Mouse (Mus musculus) heart, embryonic 15.5 days (tissue): ENCODE results near the gene Clasp1. TPM values are rescaled to one million over a fixed set of nuclear protein-coding genes. Genes with fewer than 3 reads are reported as not detected.

ENCODE experiments used
- ATAC-seq: fragments of 200-750 bp; cut with Nextera tagmentation; replicated peaks from 2 replicates; pipeline ENCODE4 v1.8.0; 2017; ENCODE audit warnings: low read depth, moderate TSS enrichment; ENCODE audit not compliant: insufficient number of reproducible peaks, insufficient read depth, low FRiP score
- H3K27ac ChIP-seq: fragments of 300-500 bp; sonication (generic); 2 replicates; pipeline ENCODE4 v1.5.1; 2015; ENCODE audit warnings: mild to moderate bottlenecking, inconsistent platforms
- H3K27me3 ChIP-seq: fragments of 300-500 bp; sonication (generic); 2 replicates; pipeline ENCODE4 v1.6.1; 2015; ENCODE audit warnings: inconsistent platforms
- H3K36me3 ChIP-seq: fragments of 300-500 bp; sonication (generic); 2 replicates; pipeline ENCODE4 v1.6.1; 2015; ENCODE audit warnings: mild to moderate bottlenecking, inconsistent platforms
- H3K4me1 ChIP-seq: fragments of 300-500 bp; sonication (generic); replicated peaks from 2 replicates; pipeline ENCODE4 v1.6.1; 2015; ENCODE audit warnings: inconsistent platforms
- H3K4me2 ChIP-seq: fragments of 300-500 bp; sonication (generic); 2 replicates; pipeline ENCODE4 v1.6.1; 2015; ENCODE audit warnings: inconsistent platforms, mild to moderate bottlenecking, moderate library complexity
- H3K4me3 ChIP-seq: fragments of 300-500 bp; sonication (generic); 2 replicates; pipeline ENCODE4 v1.5.1; 2015; ENCODE audit warnings: mild to moderate bottlenecking, inconsistent platforms
- H3K9ac ChIP-seq: fragments of 300-500 bp; sonication (generic); 2 replicates; pipeline ENCODE4 v1.6.1; 2015; ENCODE audit warnings: mild to moderate bottlenecking, inconsistent platforms
- H3K9me3 ChIP-seq: fragments of 300-500 bp; sonication (generic); replicated peaks from 2 replicates; pipeline ENCODE4 v1.6.1; 2016; ENCODE audit warnings: inconsistent platforms
- WGBS: fragments of 180-500 bp; shearing (Covaris S2); methylation state at CpG from one replicate; pipeline ENCODE4 v1.1.7; 2015; ENCODE audit warnings: mixed read lengths; 5-methylcytosine and 5-hydroxymethylcytosine counted together
- polyA plus RNA-seq: library from polyadenylated mRNA; unstranded; fragments of >200 nt; fragmentation: Nextera tagmentation; extraction: Ambion mirVana; gene quantifications from 2 replicates; pipeline ENCODE4 v1.2.1, GENCODE M21; 2015

Gene Clasp1
- polyA plus RNA-seq, 1 experiment from 2014 or later, result 91.1 TPM

- no peak for ATAC-seq
- H3K9me3 ChIP-seq, result no peaks in the 10 kb centered on the region
- H3K36me3 ChIP-seq, result no peaks in the 10 kb centered on the region
- 49% methylated on average over 8 of the region's 8 CpGs for WGBS
- peak overlapping the region; percentile 95 for H3K27ac ChIP-seq
- no peaks in the 10 kb centered on the region for H3K27me3 ChIP-seq
- peak overlapping the region; percentile 59; the same call in 1 of the 2 replicates for H3K4me2 ChIP-seq
- H3K9ac ChIP-seq, result no peak overlapping the region
- H3K4me1 ChIP-seq, result peaks cover 35% of the 10 kb centered on the region
- peak overlapping the region; percentile 58 for H3K4me3 ChIP-seq
Measured at GRCm38 (mm10) chr1:118480484-118481364, 91.9 kb downstream of the Clasp1 start.

DNA sequence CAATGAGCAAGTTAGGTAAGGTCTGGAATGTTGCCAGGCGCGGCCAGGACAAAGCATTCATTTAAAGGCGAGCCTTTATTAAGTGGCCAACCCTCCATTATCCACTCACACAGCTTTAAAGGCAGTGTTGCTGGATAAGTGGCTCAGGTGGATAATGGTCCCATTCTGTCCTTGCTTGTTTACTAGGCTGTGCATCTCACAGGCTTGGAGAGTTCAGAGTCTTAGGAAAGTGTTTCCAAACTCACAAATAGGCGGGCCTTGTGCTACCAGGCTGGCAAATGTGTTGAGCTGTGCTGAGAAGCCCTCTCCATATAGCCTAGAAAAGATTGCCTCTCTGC is 92.5 kb downstream of the Clasp1 start:
- Histone ChIP-seq H3K9ac (peak overlapping the region; percentile 69), H3K9me3 (no peaks in the 10 kb centered on the region), H3K4me1 (peaks cover 35% of the 10 kb centered on the region), H3K27me3 (no peaks in the 10 kb centered on the region), H3K27ac (peak overlapping the region; percentile 95), H3K4me3 (peak overlapping the region; percentile 58), H3K4me2 (peak overlapping the region; percentile 59), H3K36me3 (no peaks in the 10 kb centered on the region)
- ATAC-seq, result no peak; the same call in 1 of the 2 replicates
- WGBS, result 22% methylated on average over 4 of the region's 4 CpGs

GRCm38 (mm10) chr1:118481703-118482102 is 92.8 kb downstream of the Clasp1 start:
- H3K9me3 ChIP-seq, result no peaks in the 10 kb centered on the region

DNA sequence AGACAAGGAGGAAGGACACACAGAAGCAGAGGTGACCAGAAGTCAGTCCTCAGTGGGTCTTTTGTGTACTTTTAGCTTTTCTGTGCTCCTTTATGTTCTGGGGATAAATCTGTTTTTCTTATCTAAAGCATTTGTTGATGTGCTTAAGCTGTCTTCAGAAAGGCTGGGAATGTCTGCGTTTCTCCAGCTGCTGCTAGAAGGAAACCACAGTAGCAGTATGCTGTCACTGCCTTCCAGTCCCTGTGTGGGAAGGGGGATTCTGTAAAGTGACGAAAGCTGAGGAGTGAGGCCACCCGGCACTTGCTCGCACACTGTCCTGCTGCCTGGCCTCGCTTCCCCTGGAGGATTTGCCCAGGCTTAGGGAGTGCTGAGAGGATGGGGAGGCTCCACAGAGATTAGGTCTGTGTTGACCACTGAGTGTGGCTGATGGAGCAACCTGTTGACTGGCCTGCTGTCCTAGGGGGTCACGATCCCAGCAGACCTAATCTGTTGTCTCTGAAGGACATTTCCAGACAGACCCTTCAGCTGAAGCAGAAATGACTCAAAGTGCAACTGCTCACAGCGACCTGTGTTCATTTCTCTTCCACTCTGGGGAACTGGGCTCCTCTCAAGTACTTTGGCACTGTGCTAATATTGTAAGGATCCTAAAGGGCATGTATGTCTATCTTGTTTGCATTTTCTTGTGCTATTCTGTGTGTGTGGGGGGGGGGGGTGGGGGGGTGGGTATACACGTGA is 93.6 kb downstream of the Clasp1 start:
- Histone ChIP-seq H3K4me3 (peak overlapping the region; percentile 58), H3K9ac (peak overlapping the region; percentile 69), H3K4me2 (peak overlapping the region; percentile 59), H3K27ac (peak overlapping the region; percentile 95), H3K9me3 (no peaks in the 10 kb centered on the region), H3K36me3 (no peaks in the 10 kb centered on the region), H3K4me1 (peaks cover 39% of the 10 kb centered on the region), H3K27me3 (no peaks in the 10 kb centered on the region)
- 31% methylated on average over 8 of the region's 8 CpGs for WGBS
- no peak; the same call in 1 of the 2 replicates for ATAC-seq

More at GRCm38 (mm10) chr1:118481703-118482102, 92.8 kb downstream of the Clasp1 start:
- peaks cover 35% of the 10 kb centered on the region for H3K4me1 ChIP-seq
- H3K9ac ChIP-seq, result peak overlapping the region; percentile 69
- peak overlapping the region; percentile 58 for H3K4me3 ChIP-seq
- WGBS, result 37% methylated on average over 6 of the region's 6 CpGs
- ATAC-seq, result peak; percentile 15; the same call in 1 of the 2 replicates
- H3K36me3 ChIP-seq, result no peaks in the 10 kb centered on the region
- peak overlapping the region; percentile 59 for H3K4me2 ChIP-seq
- H3K27me3 ChIP-seq, result no peaks in the 10 kb centered on the region
- peak overlapping the region; percentile 95 for H3K27ac ChIP-seq

- H3K9ac ChIP-seq, result peak overlapping the region; percentile 69
- WGBS, result 49% methylated on average over 6 of the region's 6 CpGs
- peaks cover 37% of the 10 kb centered on the region for H3K4me1 ChIP-seq
- peak overlapping the region; percentile 95 for H3K27ac ChIP-seq
- H3K36me3 ChIP-seq, result no peaks in the 10 kb centered on the region
- no peaks in the 10 kb centered on the region for H3K9me3 ChIP-seq
- no peaks in the 10 kb centered on the region for H3K27me3 ChIP-seq
- H3K4me3 ChIP-seq, result peak overlapping the region; percentile 58
- no peak for ATAC-seq
- peak overlapping the region; percentile 59 for H3K4me2 ChIP-seq
Measured at GRCm38 (mm10) chr1:118483504-118484096, 94.7 kb downstream of the Clasp1 start.

DNA sequence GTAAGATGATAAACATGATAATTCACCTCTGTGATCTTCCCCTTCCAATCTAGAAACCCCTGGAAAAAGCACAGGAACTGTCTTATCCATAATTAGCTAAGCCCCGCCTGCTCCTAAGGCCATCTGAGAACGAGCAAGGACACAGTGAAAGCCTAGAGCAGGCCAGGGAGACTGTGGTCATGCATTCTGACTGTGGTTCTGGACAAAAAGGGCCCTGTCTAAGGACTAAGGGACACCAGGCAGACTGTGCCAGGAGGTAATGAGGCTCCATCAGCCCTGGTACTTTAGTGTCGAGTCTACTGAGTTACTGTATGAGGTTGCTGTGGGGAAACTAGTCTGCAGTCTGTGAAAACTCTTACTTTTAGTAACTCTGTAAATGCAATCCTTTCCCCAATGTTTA is 96.7 kb downstream of the Clasp1 start:
- 42% methylated on average over 3 of the region's 3 CpGs for WGBS
- Histone ChIP-seq H3K4me3 (no peak overlapping the region), H3K9ac (peak overlapping the region; percentile 69), H3K4me1 (peaks cover 30% of the 10 kb centered on the region), H3K4me2 (peak overlapping the region; percentile 59), H3K36me3 (no peaks in the 10 kb centered on the region), H3K9me3 (no peaks in the 10 kb centered on the region), H3K27me3 (no peaks in the 10 kb centered on the region), H3K27ac (peak overlapping the region; percentile 95)
- no peak for ATAC-seq

DNA sequence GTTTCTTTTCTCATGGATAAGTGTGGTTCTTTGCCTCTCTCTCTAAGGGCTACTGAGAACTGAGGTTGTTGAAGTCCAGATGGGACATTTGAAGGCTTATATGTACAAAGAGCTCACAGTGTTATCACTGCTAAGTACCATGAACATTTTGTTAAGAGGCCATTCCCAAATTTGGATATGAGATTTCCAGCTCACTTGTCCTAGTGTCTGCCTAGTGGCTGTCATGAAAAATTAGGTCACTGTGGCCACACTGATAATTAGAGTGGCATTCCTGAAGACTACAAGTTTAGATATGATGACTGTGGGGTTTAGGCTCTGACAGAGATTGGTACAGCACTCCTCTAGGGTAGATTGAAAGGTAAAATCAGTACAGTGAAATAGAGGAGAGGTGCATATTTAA is 97.2 kb downstream of the Clasp1 start:
- peak overlapping the region; percentile 59; the same call in 1 of the 2 replicates for H3K4me2 ChIP-seq
- no peaks in the 10 kb centered on the region for H3K27me3 ChIP-seq
- peaks cover 30% of the 10 kb centered on the region for H3K4me1 ChIP-seq
- no peak overlapping the region for H3K4me3 ChIP-seq
- ATAC-seq, result peak; percentile 61
- no peaks in the 10 kb centered on the region for H3K9me3 ChIP-seq
- H3K36me3 ChIP-seq, result no peaks in the 10 kb centered on the region
- peak overlapping the region; percentile 69; the same call in 1 of the 2 replicates for H3K9ac ChIP-seq
- peak overlapping the region; percentile 95 for H3K27ac ChIP-seq

DNA sequence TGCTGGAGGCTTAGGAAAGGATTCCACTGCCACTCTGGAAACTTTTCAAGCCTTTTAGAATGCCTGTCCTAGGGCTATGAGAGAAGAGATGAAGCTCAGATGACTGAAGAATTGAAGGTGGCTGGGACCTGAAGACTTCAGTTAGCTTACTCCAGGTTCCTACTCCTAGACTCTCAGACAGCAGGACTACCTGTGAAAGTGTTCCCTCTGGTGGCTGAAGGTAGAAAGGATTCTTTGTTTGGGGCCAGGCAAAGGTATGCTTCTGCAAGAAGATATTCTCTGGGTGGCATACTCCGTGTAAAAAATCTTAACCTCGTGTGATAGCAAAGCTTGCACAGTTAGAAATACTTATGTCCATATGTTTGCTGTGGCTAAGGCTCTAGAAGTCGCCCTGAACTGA is 104.0 kb downstream of the Clasp1 start:
- H3K4me1 ChIP-seq, result peaks cover 33% of the 10 kb centered on the region
- H3K27ac ChIP-seq, result peak overlapping the region; percentile 46; the same call in 1 of the 2 replicates
- H3K9me3 ChIP-seq, result no peaks in the 10 kb centered on the region
- no peak for ATAC-seq
- WGBS, result 59% methylated on average over 3 of the region's 3 CpGs
- H3K36me3 ChIP-seq, result peaks cover 4% of the 10 kb centered on the region; the same call in 1 of the 2 replicates
- no peak overlapping the region for H3K4me3 ChIP-seq
- no peaks in the 10 kb centered on the region for H3K27me3 ChIP-seq
- H3K4me2 ChIP-seq, result no peak overlapping the region
- no peak overlapping the region for H3K9ac ChIP-seq

GRCm38 (mm10) chr1:118494551-118494950 is 105.7 kb downstream of the Clasp1 start:
- Histone ChIP-seq H3K36me3 (peaks cover 20% of the 10 kb centered on the region), H3K9ac (0 out of 2 replicates have a peak overlapping the region, but pooled peaks have one; percentile 14), H3K27me3 (no peaks in the 10 kb centered on the region), H3K27ac (peak overlapping the region; percentile 1; the same call in 1 of the 2 replicates), H3K9me3 (no peaks in the 10 kb centered on the region), H3K4me3 (no peak overlapping the region), H3K4me2 (no peak overlapping the region), H3K4me1 (peaks cover 22% of the 10 kb centered on the region)
- 93% methylated on average over 9 of the region's 9 CpGs for WGBS
- ATAC-seq, result no peak

- no peak overlapping the region for H3K27ac ChIP-seq
- H3K9ac ChIP-seq, result no peak overlapping the region
- peak; percentile 56; the same call in 1 of the 2 replicates for ATAC-seq
- peaks cover 57% of the 10 kb centered on the region for H3K36me3 ChIP-seq
- no peak overlapping the region for H3K4me2 ChIP-seq
- no peak overlapping the region for H3K4me3 ChIP-seq
- H3K4me1 ChIP-seq, result peaks cover 12% of the 10 kb centered on the region
- no peaks in the 10 kb centered on the region for H3K9me3 ChIP-seq
- H3K27me3 ChIP-seq, result no peaks in the 10 kb centered on the region
- WGBS, result 69% methylated on average over 5 of the region's 5 CpGs
Measured at GRCm38 (mm10) chr1:118498311-118498710, 109.5 kb downstream of the Clasp1 start.

DNA sequence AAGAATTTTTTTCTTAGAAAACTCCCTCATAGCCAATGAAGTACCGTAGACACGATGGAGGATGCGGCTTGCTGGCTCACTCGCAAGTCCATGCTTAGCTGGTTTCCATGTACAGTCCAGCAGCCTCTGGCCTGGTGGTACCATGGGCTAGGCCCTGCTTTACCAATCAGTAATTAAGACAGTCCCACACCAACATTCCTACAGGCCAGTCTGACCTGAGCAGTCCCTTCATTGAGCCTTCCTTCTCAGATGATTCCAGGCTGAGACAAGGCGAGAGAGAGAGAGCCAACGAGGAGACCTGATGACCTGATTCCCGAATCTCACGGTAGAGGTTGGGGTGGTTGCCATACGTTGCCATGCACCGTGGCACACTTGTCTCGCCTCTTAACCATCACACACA is 111.7 kb downstream of the Clasp1 start:
- H3K27ac ChIP-seq, result no peak overlapping the region
- no peak overlapping the region for H3K4me2 ChIP-seq
- no peak overlapping the region for H3K4me3 ChIP-seq
- 92% methylated on average over 11 of the region's 11 CpGs for WGBS
- no peak overlapping the region for H3K9ac ChIP-seq
- peaks cover 79% of the 10 kb centered on the region for H3K36me3 ChIP-seq
- H3K9me3 ChIP-seq, result no peaks in the 10 kb centered on the region
- no peaks in the 10 kb centered on the region for H3K4me1 ChIP-seq
- H3K27me3 ChIP-seq, result no peaks in the 10 kb centered on the region
- ATAC-seq, result no peak
